Mouse (Mus musculus) ovary, adult 2 months (tissue): Measurements from ENCODE around the gene Mup22. TPM values are rescaled to one million over a fixed set of nuclear protein-coding genes. Genes with fewer than 3 reads are reported as not detected.

Experiments
- polyA plus RNA-seq: library from polyadenylated mRNA; depleted of rRNA; stranded (reverse); fragments of >200 nt; gene quantifications from 2 replicates; pipeline ENCODE4 v1.2.3, GENCODE M21; 2012; rRNA removed

Mup22 gene
- polyA plus RNA-seq, result not detected in 2 replicates

GRCm38 (mm10) chr4:60821363-60821762 is at the start of gene Mup22:
Gene Mup22, minus strand, starts transcription at chr4:60821463.

Other genes with a start within 250 kb of the Mup22 start
- gene Mup10, start 239.3 kb downstream of the Mup22 start, polyA plus RNA-seq, result not detected in 2 replicates
- gene Mup11, start 159.1 kb downstream of the Mup22 start, polyA plus RNA-seq, result not detected in 2 replicates
- gene Mup12, start 80.1 kb downstream of the Mup22 start, polyA plus RNA-seq, result not detected in 2 replicates